Mouse (Mus musculus): ENCODE results near the gene Anxa5. TPM values are rescaled to one million over a fixed set of nuclear protein-coding genes. Genes with fewer than 3 reads are reported as not detected.

Gene Anxa5
- 82.1 TPM for polyA plus RNA-seq (2014; fragmentation: Illumina TruSeq; extraction: RNeasy Lipid Tissue Mini Kit (QIAGEN cat#74804); ENCODE audit: low read depth, low replicate concordance)

GRCm38 (mm10) chr3:36475532-36476087 lies at the start of gene Anxa5, which contains the start of gene 1810062G17Rik:
Gene Anxa5 (minus strand): TSS chr3:36475894.
Gene 1810062G17Rik (plus strand): TSS chr3:36475937.

GRCm38 (mm10) chr3:36521073-36522060 lies 45.7 kb upstream of the Anxa5 start, which contains the start of gene Gm11549:
Gene Gm11549 (minus strand): TSS chr3:36521813.

Other genes starting within 250 kb of the Anxa5 start
- gene 1810062G17Rik, start within 50 bp of the Anxa5 start, polyA plus RNA-seq (2014; fragmentation: Illumina TruSeq; extraction: RNeasy Lipid Tissue Mini Kit (QIAGEN cat#74804); ENCODE audit: low read depth, low replicate concordance) = not detected
- gene Gm11549, start 45.9 kb upstream of the Anxa5 start, polyA plus RNA-seq (2014; fragmentation: Illumina TruSeq; extraction: RNeasy Lipid Tissue Mini Kit (QIAGEN cat#74804); ENCODE audit: low read depth, low replicate concordance) = not detected
- 41.5 TPM for gene Exosc9, start 76.7 kb upstream of the Anxa5 start, polyA plus RNA-seq (2014; fragmentation: Illumina TruSeq; extraction: RNeasy Lipid Tissue Mini Kit (QIAGEN cat#74804); ENCODE audit: low read depth, low replicate concordance)
- 1.7 TPM for gene Ccna2, start 96.3 kb upstream of the Anxa5 start, polyA plus RNA-seq (2014; fragmentation: Illumina TruSeq; extraction: RNeasy Lipid Tissue Mini Kit (QIAGEN cat#74804); ENCODE audit: low read depth, low replicate concordance)
- gene Bbs7, start 137.6 kb upstream of the Anxa5 start, polyA plus RNA-seq (2014; fragmentation: Illumina TruSeq; extraction: RNeasy Lipid Tissue Mini Kit (QIAGEN cat#74804); ENCODE audit: low read depth, low replicate concordance) = 5.4 TPM
- gene Trpc3, start 214.3 kb upstream of the Anxa5 start, polyA plus RNA-seq (2014; fragmentation: Illumina TruSeq; extraction: RNeasy Lipid Tissue Mini Kit (QIAGEN cat#74804); ENCODE audit: low read depth, low replicate concordance) = 2.5 TPM